Mouse (Mus musculus): ENCODE measurements around the gene Hivep3. TPM values are rescaled to one million over a fixed set of nuclear protein-coding genes. Genes with fewer than 3 reads are reported as not detected.

The Hivep3 gene
- 10 to 100 TPM; 19.6 to 23.1 TPM for polyA plus RNA-seq (2017; shearing (Covaris generic))

DNA sequence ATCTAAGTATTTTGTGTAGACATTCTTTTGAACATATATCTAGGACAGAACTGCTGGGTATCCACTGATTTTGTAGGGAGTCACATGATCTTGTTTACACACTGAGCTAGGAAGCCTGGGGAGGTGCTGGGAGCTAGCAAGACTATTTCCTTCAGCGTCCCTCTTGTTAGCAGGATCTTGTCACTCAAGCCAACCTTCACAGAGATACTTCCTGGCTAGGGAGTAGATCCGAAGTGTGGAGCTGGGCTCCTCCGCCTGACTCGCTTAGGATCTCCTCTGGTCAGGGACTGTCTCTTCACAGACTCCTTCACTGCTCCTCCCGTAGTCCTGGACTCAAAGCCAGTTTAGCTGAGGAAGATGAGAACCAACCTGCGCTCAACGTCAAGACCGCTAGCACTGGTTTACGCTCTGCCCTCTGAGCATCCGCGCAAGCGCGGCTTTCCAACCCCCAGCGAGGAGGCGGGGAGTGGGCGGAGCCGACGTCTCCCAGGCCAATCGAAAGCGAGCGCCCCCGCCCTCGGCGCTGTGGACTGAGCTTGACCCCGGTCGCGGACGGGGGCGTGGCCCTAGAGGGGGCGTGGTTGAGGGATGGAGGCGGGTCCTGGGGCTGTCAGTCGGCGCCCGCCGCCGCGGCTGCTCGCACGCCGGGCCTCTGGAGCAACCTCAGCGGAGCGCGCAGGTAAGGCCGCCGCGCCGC lies at the start of gene Hivep3:
TSS of gene Hivep3 (plus strand) at position 601 of the 697 bp plus-strand sequence.
- peak; percentile 96 for ATAC-seq

DNA sequence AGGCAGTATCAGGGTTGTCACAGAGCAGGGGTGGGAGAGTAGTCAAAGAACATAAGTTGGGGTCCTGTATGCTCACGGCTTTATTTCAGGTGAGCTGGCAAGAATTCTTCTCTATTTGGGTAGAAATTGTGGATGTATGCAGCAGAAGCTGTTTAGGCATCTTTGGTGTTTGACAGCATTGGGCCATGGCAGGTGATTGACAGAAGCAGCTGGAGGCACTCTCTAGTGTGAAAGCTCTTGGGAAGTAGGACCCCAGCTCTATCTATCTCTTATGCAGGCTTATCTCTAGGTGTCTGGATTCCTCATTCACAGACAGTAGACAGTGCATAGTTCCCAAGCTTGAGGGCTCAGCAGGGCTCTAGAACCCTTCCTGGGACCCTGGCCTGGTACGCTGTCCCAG lies 47.8 kb upstream of the Hivep3 start:
- ATAC-seq, result no peak

DNA sequence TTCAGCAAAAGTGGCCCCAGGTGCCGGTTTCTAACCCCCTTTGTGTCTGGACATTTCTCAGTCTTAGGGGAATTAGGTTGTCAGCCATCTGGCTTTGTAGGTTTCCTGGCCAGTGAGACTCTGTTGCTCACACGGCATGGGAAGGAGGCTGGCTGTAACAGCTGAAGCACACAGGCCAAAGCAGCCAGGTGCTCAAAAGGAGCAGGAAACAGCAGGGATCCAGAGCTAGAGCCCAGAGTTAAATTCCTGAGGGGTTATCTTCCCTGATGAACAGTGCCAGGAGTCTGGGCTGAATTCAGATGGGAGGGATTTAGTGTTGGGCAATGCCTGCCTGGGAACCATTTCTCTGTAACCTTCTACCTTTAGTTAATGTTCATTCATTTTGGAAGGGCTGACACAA lies 35.2 kb upstream of the Hivep3 start:
- no peak for ATAC-seq

DNA sequence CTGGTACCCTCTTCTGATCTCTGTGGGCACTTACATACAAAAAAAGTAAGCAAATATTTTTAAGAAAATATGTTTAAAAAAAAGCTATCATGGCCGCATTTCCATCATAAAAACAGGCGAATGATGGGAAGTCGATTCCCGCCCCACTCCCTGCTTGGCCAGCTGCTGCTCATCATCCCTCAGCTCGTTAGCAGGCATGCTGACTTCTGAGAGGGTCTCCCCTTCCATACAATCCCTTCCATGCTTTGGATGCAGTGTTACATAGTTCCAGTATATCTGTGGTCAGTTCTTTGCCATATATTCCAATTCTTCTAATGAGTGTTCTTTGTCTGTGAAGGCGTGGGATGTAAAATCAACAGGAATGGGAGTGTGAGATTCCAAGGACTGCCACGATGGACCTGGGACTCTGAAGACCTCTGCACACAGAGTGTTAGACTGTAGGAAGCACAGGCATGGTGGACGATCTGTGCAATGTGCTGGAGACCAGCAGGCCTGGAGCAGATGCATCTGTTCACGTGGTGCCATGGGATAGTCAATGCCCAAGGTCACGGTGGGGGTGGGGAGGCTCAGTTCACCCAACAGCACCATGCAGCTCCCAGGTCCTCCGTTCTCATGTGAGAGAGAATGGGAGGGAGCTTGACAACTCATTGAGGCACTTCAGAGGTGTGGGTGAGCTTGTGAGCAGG lies 32.2 kb upstream of the Hivep3 start:
- ATAC-seq, result no peak

DNA sequence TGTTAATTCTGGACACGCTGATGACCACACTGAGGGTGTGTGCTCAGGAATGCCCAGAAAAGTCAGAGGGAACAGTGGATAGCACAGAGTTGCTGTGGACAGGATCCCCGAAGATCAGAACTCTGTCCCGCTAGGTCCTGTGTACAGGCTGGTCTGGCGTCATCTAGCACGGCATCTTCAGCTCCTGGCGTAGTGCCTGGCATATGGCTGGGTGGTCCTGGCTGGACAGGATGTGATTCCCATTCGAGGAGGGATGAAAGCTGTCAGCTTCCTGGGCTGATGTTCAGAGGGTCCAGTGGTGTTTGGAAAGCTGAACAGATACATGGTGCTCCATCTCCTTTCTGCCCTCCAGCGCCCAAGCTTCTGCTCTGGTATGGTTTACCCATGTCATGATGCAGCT lies 29.6 kb upstream of the Hivep3 start:
- no peak for ATAC-seq

DNA sequence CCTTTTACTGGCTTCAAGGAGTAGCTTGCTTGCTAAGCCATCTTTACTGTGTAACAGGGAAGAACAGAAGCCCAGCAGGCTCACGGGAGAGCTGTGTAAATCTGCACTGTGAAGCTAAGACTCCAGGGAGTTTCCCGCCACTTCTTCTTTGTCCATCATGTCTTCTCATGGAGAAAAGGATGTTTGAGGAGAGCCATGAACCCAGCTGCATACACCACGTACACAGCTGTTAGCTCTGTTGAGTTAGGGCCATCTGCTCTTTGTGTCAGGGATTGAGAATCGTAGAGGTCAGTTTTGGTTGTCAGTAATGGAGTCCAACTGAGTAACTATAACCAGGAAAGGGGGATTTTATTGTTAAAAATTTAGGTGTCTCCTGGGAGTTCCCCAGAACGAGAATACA lies 26.3 kb upstream of the Hivep3 start:
- ATAC-seq, result no peak

DNA sequence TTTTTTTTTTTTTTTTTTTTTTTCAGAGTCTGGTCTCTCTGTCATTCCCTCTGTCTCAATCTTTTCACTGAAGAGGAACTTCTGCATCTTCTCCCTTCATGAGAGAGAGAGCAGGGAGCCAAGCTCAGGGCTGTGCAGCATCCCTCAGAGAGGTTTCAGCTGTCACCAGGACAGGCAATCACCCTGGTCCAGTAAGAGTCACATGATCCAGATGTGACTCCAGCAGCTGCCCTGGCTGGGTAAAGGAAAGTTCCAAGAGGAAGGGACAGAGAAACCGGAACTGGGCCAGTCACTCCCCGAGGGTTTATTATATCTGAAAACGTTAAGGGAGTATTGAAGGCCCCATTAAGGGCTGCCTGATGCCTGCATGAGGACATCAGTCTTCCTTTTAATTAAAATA lies 25.8 kb upstream of the Hivep3 start:
- no peak for ATAC-seq

DNA sequence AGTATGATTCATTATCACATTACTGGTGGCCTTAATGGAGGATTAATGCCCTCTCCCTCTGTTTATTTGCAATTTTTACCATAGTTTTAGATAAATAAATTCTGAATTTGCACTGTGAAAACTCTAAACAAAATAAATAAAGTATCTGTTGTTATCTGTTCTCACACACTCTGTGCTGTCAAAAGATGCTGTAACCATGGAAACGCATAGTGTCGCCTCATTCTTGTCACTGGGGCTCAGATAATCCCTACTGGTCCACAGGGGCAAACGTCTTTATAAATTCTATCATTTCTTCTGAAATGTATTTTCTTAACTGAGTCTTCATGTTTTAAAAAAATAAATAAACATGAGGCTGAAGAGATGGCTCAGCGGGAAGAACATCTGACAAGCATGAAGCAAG lies 23.4 kb upstream of the Hivep3 start:
- no peak for ATAC-seq

DNA sequence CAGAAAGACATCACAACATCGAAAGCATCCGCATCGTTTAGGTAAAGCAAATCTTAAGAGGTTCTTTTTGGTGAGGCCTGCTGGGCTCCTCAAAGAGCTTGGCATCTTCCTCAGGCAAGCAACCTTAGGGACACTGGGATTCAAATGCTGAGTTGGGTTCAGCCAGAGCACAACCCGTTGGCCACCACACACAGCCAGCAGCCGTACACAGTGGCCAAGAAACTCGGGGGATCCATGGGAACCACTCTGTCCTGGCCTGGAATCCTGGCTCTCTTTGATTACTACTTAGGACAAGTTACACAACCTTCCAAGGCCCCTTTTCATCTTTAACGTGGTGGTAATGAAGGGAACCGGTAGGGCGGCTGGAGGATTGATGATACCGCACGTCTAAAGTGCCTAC lies 16.1 kb upstream of the Hivep3 start:
- no peak for ATAC-seq

DNA sequence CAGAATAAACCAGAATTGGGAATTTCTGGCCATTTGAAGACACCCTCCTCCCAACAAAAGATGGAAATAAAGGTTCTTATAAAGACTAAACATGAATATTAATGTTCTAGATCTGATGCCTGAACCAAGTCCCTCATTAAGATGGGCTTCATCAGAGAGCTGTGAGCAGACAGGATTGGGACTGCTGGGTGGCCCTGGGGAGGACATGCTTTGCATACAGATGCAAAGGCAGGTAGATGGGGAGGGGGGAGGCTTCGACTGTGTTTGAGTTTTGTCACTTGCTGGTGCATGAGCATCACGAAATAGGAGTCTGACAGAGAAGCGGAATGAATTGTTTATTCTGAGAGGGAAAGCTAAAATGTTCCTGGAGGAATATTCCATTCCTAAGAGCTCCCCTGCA lies 12.1 kb upstream of the Hivep3 start:
- no peak for ATAC-seq

DNA sequence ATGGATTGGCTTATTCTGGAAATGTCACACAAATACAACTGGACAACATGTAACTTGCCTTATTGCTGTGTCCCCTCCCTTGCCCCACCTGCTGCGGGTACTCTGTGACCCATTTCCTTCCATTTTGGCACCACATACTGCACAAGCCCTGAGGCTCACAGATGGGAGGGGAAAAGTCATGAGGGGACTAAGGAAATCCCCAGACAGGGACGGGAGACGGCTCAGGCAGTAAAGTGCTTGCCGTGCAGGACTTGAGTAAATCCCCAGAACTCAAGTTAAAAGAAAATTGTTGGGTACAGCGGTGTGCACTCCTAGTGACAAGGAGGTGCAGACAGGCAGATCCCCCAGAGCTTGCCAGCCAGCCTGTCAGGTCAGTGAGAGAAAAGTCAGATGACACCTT lies 7.5 kb upstream of the Hivep3 start:
- ATAC-seq, result peak; percentile 53

DNA sequence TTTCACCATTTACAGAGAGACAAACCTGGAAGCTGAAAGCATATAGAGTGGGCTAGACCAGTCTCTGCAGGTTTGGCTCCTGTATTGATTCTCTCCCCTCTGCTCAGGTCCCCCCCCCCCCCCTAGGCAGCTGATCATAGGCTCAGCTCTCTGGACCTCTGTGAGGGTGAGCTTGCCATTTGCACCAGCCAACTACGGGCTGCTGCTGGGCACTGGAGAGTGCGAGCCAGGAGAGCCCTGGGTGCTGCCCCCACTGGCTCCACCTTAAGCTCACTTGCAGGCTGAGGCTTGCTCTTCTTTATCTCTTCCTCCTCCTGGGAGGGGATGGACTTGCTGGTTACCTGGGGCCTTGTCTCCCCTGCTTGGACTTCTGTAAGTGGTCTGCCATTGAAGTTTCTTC lies 5.7 kb upstream of the Hivep3 start:
- ATAC-seq, result no peak

DNA sequence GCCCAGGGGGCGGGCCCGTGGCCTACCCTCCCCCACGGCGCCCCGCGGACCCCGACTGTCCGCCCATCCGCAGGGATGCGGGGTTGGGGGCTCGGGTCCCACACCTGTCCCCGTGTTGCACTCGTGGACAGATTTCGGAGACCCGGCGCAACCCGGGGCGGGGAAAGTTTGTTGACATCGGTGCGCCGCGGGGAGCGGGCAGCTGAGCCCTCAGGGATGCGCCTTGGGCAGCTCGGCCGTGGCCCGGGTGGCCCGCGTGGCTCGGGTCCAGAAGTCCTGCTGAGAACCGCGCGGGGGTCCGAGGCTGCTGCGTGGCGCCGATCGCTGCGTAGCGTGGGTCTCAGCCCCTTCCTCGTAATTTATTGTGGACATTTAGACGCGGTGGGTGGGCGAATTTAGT lies 358 bp downstream of the Hivep3 start:
- no peak for ATAC-seq

DNA sequence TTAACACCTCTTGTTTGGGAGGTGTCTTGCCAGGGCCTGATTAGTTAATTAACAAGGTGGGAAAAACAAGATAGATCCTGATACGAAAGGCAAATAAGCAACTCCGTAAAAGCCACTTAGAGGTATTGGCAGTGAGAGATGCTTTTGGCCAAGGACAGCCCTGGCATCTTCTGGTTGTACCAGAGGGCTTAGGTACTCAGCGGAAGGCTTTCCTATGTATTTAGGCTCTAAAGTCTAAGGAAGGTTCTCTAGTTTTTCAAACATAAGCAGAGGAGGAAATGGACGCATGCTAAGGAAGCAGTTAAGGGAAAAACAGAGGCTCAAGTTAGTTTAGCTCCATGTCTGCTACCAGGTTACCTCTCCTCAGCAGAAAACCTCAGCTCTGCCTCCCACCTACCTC lies 768 bp downstream of the Hivep3 start:
- no peak for ATAC-seq

DNA sequence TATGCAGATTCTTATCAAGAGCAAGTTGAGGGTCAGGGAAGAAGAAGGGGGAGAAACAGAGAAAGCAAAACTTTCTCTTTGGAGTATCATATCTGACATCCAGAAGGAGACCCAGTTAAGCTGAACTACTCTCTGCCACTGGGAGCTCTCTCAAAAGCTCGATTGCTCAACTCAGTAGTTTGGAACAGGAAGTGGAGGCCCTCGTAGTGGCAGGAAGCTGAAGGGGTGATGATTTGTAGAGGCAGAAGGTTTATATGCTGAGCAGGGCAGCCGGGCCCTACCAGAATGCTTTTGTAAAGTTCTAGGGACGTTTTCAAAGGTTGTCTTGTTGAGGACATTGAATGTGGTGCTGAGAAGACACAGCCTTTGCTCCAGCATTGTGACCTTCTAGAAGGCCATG lies 5.1 kb downstream of the Hivep3 start:
- ATAC-seq, result peak; percentile 92

DNA sequence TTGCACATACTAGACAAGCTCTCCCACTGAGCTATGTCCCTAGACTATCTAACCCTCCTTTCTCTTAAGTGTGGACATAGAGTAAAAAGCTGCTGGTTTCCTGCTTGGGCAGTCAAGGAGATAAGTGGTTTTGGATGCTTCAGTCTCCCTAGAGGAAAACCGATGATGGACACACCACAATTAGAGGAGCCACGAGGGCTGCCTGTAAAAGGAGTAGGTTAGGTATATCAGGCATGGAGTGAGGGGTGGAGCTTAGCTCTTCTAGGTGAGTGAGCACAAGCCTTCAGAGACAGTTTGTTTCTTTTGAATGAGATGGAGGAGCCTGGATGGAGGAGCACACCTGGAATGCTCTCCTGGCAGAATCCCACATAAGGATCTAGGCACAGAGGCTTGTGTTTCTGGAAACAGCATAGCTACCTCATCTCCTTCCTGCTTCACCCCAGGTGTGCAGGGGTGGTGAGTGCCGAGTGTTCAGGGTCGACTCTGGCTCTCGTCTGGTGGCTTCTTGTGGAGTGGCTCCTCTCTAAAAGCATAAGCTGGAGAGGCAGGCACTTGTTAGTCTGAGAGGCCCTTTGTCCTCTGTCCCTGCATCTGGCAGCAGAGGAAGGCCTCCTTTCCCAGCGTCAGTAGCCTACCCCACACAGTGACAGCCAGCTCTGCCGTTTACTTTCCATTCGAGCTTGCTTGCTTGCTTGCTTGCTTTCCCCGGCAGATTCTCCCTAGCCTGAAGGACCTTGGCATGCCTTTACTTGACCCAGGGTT lies 5.9 kb downstream of the Hivep3 start:
- no peak for ATAC-seq

DNA sequence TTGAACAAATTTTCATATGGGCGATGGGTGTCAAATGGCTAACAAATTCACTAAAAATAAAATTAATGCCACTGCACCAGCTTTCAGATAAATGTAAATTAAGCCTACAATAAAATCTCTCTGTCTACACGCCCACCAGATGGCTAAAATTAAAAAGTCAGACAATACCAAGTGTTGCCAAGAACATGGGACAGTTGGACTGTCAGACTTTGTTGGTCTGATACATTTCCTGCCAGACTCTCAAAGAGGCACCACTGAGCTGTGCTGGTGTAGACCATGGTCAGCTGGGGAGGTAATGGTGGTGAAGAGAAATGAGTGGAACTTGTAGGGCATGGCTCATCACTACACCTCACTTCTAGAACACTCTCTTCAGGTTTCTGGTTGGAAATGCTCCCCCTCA lies 14.8 kb downstream of the Hivep3 start:
- ATAC-seq, result no peak

DNA sequence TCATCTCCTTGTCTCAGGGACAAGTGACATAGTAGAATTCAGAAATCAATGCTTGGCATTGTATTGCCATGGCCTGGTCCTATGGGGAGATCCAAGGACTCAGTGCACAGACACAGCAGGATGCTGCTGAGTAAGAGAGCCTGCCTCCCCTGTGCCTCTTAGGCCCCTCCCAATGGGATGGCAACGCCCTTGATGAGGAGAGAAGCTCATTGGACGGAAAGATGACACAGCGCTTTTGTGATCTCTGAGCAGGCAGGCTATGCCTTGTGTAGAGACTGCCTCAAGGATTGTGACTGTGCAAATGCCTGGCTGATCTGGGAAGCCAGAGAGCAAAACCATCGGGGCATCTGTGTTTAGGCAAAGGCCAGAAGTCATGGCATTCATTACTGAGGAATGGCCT lies 16.6 kb downstream of the Hivep3 start:
- ATAC-seq, result no peak

DNA sequence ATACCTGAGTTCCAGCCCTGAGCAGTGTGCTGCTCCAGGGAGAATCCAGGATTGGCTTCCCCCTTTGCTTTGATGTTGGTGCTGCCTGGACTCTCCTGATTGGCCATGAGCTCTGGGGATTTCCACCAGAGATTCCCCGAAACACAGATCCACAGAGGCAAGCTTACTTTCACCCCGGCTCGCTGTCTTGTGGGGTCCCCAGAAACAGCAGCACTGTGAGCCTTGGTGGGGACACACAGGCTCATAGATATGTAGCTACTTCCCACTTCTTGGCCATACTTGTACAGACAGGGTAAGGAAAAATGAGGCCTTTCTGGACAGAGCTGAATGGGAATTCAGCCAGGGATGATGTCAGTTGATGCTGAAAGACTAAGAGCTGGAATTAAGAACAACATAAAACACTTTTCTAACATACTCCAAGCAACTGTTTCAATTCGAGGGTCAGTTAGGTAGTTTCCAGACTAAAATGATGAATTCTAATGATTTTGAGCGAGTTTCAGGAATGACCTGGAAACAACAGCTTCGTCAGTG lies 17.2 kb downstream of the Hivep3 start:
- no peak for ATAC-seq

DNA sequence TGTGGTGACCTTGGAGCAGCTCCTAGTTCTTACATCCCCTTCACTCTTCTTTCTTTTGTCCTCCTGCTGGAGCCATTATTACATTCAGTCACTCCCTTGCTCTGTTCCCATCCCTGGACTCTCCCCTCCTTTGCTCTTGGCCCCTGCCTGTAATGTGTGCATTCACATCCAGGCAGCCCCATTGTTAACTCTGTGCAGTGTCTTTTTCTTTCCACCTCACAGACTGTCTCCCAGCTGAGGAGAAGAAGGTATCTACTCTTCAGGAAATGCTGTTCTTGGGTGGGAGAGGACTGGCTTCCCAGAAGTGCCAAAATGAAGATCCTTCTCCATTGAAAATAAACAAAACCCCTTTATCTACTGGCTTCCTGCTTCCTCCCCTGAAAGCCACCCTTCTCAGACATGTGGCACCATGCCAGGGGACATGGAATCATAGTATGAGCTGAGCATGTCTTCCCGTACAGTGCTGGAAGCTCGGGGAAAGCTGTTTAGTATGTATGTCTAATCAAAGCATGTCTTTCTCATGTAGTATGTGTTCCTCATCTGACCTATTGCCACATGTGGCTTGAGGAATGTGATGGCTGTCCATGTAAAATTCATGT lies 17.9 kb downstream of the Hivep3 start:
- ATAC-seq, result no peak

DNA sequence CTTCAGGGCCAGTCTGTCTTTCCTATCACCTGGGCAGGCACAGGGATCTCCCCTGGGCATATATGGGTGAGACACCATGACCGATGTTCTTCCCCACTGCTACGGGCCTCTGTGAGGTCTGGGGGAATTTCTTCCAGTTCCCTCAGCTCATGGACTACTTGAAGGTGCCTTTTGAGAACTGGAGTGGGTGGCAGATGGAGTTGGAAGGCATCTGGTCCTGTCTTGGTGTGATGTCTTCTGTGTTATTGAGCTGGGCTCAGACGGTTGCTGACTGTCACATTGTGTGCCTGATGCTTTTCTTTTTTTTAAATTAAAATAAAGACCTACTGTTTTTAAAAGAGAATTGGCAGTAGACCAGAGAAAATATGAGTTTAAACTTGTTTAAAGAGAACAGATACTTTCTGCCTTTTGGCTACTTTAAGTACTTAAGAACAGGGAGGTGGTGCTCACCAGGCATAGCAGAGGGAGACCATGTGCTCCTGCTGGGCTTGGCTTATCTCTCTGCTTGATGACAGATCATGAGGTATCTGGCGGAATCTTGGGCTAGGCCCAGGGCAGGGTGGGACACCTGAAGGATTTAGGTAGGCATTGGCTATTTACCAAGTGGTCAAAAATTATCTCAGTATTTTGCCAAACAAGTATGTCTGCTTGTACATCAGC lies 26.1 kb downstream of the Hivep3 start:
- ATAC-seq, result no peak

DNA sequence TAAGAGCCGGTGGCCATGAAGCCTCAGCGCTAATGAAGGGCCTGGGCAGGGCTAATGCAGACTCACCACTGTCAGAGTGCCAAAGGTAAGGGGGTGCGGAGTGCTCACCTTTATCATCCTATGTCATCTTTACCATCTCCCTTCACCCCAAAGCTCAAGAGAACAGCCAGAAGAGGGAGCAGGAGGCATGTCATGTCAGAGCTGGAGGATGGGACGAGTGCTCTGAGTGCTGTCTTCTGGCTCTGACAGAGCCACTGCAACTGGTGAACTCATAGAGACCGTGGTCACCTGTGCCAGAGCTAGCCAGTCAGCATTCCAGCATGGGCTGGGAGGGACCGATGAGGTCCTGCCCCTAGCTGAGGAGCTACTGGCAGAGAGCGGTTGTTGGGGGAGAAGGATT lies 27.2 kb downstream of the Hivep3 start:
- no peak for ATAC-seq
